Mouse (Mus musculus) lung, postnatal 25 days (tissue): ENCODE measurements around the gene Krt27.
A peak's percentile ranks its signal among the peaks of the same experiment; 100 is the strongest.

Experiments
- DNase-seq: peaks from one replicate; pipeline ENCODE4 v3.0.0; 2022; ENCODE audit warnings: low spot score

The Krt27 gene

DNA sequence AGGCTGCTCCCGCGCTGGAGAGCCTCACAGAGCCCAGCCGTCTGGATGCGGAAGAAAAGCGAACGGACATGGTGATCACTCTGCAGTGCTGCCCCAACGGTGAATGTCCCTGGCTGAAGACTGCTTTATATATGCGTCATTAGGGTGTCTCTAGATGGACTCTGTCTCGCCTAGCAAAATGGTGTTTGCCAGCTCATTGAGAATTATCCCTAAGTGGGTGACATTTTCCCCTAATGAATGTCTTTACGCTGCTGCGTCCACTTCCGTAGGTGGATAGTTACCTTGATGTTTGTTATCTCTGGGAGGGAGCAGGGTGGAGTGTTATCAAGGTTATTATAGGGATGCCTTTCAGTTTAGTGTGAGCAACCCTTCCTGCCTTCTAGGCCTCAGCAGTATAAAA, at the start of gene Krt27:
Gene Krt27, minus strand, starts transcription at position 101 of the 400 bp plus-strand sequence.
- DNase-seq, result no peak

DNA sequence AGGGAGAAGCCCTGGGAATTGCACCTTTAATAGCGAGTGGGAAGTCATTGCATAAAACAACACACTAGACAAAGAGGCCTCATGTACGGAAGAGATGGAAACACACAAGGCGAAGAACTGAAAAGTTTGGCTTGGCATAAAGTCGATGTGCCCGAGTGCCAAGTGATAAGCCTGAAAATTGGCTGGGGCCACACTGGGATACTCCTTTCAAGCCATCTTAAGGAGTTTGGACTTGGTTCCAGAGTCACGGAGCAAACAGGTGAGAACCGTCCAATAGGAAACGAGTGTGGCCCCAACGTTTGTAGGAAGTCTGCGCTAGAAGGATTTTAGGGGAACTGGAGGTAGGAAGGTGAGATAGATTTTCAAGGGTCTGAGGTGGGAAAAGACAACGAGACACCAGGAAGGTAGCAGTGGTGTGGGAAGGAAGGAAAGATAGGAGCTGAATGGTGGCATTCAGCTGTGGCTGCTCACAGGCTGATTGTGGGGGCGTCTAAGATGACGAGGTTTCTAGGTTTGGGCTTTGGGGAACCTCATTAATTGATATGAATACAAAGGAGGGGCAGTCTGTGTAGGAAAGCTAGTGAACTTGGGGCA, 49.1 kb upstream of the Krt27 start:
- no peak for DNase-seq

GRCm38 (mm10) chr11:99398832-99399231, 47.9 kb upstream of the Krt27 start:
- no peak for DNase-seq

DNA sequence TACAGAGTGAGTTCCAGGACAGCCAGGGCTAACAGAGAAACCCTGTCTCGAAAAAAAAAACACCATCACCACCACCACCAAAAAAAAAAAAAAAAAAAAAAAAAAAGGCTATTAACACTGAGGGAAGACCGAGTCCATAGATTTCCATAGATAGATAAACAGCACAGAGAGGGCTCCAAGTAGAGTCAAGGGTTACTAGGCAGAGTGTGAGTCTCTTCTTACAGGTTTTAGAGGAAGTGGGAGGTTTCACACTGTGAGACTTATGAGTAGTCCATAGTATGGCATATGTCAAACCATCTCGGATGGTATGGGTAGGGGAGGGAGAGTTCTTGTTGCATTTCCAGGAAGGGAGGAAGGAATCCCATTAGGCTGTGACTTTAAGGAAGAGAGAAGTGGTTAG, 47.2 kb upstream of the Krt27 start:
- DNase-seq, result no peak

- DNase-seq, result no peak
Measured at GRCm38 (mm10) chr11:99396661-99397060, 45.8 kb upstream of the Krt27 start.

- no peak for DNase-seq
Measured at GRCm38 (mm10) chr11:99396034-99396433, 45.1 kb upstream of the Krt27 start.

DNA sequence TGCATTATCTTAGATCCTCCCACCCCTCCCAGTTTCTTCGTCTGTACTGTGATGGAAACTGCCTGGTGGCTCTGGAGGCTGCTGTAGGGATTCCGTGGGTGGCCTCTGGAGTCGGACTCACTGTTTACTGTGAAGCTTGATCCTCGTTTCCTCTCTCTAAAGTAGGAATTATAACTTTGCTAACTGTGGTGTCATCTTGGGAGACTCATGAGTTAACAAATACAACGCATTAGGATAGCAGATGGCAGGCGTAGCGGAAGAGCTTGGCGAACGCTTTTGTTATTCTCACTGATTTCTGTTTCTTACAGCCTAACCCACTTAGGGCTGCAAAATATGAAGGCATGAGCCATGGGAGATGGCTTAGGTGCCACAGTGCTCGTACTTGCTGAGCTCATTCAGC, 41.6 kb upstream of the Krt27 start:
- no peak for DNase-seq

- no peak for DNase-seq
Measured at GRCm38 (mm10) chr11:99391375-99391774, 40.5 kb upstream of the Krt27 start.

DNA sequence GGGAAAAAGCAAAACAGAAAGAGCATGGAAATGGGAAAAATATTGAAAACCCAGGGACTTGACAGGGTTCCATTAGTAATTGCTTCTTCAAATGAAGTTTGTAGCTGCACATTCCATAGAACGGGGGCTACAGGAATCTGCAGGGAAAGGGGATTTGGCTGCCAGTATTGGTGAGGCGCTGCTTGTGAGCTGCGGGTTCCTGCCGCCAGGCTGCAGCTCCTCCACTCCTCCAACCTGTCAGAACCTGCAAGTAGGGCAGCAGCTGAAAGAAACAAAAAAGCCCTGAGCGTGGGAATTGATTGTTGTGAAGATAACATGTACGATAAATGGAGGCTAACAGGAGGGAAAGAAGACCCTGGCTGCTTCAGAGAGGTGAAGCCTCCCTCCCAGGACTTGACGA, 40.0 kb upstream of the Krt27 start:
- no peak for DNase-seq

- DNase-seq, result no peak
Measured at GRCm38 (mm10) chr11:99389264-99389663, 38.4 kb upstream of the Krt27 start, which contains the start of gene Krt10. Krt10 (minus strand) TSS chr11:99389364.

GRCm38 (mm10) chr11:99388661-99389060, 37.8 kb upstream of the Krt27 start:
- no peak for DNase-seq

- DNase-seq, result peak; percentile 94
Measured at GRCm38 (mm10) chr11:99385813-99386721, 35.2 kb upstream of the Krt27 start.

- peak; percentile 73 for DNase-seq
Measured at GRCm38 (mm10) chr11:99379568-99379967, 28.7 kb upstream of the Krt27 start.

- DNase-seq, result no peak
Measured at GRCm38 (mm10) chr11:99374803-99375202, 23.9 kb upstream of the Krt27 start, which contains the start of gene Krt28. Krt28 (minus strand) TSS chr11:99374903.

DNA sequence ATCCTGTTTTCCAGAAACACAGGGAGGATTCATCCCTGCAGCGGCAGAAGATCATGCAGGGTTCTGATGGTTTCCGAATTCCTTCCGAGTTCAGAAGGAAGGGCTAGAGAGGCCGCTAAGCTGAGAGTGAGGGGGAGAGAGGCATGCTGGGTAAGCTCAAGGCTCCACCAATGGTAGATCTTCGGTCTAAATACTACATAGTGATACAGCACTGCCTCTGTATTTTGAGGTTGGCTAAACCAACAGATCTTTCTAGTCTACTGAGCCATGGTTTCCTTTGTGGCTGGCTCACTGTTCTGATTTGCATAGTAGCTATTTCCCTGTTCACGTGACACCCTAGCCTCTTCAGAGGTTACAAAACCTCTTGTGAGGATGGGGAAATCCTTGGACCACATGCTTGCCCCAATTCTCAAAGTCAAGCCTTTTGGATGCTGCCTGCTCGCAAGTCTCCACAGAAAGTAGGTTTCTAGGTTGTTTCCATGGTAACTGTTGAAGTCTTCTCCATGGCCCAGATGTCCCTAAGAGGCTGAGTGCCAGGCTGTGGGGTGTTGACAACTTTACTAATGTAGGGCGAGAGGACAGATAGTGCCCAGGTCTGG, 19.0 kb upstream of the Krt27 start:
- peak; percentile 13 for DNase-seq

- DNase-seq, result no peak
Measured at GRCm38 (mm10) chr11:99369229-99369628, 18.3 kb upstream of the Krt27 start.

DNA sequence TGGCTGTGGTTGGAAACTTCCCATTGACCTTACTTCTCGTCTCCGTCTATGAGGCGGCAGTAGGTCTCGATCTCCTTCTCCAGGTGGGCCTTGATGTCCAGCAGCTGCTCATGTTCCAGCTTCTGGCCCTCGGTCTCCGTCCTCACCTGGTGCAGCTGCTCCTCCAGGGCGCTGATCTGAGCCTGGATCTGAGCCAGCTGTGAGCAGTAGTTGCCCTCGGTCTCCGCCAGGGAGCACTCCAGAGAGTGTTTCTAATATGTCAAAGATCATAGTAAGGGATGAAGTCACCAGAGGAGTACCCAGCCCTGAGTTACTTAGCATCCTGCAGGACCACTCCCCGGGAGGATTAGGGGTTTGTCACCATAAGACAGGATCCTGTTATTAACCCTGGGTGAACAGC, 15.9 kb upstream of the Krt27 start:
- DNase-seq, result no peak

DNA sequence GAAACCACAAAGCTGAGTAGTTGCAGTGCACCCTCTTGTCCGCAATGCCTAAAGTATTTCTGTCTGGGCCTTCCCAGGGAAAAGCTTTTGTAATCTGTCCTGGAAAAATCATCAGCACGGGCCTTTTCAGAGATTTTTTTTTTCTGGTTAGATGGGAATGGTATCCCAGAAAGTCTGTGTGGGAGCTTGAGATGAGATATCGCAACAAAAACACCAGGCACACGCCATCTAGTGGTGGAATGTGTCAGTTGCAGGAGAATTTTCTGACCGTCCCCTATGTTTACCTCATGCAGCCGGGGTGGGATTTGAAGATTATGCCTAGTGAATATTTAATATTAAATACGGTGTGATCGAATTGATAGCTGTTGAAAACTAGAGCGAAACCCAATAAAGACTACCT, 13.5 kb upstream of the Krt27 start:
- no peak for DNase-seq

- no peak for DNase-seq
Measured at GRCm38 (mm10) chr11:99361423-99361822, 10.5 kb upstream of the Krt27 start.

- no peak for DNase-seq
Measured at GRCm38 (mm10) chr11:99339299-99339847, 11.5 kb downstream of the Krt27 start.

- DNase-seq, result no peak
Measured at GRCm38 (mm10) chr11:99337866-99338265, 13.0 kb downstream of the Krt27 start, which contains the start of gene Krt26. Krt26 (minus strand) TSS chr11:99337966.

GRCm38 (mm10) chr11:99333426-99333825, 17.5 kb downstream of the Krt27 start:
- no peak for DNase-seq

DNA sequence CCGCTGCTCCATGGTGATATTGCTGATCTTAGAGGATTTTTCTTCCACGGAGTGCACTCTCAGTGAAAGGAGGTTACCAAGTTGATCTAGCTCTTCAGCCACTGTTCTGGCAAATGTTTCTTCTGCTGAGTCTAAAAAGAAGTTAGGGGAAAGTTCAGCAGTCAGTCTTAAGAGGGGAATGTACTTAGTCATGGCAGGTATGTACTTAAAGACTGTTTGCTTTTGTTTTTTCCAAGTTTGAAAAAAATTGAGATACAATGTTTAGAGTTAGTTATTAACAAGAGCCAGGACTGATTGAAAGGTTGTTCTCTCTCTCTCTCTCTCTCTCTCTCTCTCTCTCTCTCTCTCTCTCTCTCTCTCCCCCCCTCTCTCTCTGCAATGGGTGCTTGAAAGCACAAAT, 21.2 kb downstream of the Krt27 start:
- DNase-seq, result no peak
